Mouse (Mus musculus) adrenal gland, adult 18-20 months (tissue): Measurements from ENCODE around the gene Nipsnap1. TPM values are rescaled to one million over a fixed set of nuclear protein-coding genes. Genes with fewer than 3 reads are reported as not detected.

ENCODE experiments used
- microRNA-seq, 2 experiments: library from miRNA; unstranded; fragments of <30 nt; microRNA quantifications; one replicate each; pipeline ENCODE4 v1.2.0; 2021; ENCODE audit warnings: borderline number of aligned reads in 2 of 2
- total RNA-seq, 2 experiments: library from RNA; stranded (reverse); gene quantifications; 1 replicate in 1 of 2; 2 replicates in 1 of 2; pipeline ENCODE4 v1.2.3; 2021

The Nipsnap1 gene
- total RNA-seq, 2 experiments from 2014 or later: 33.3 to 37.6 TPM

Small RNA genes lying within 50 kb of the gene (microRNA-seq; reads per million reads assigned to microRNA genes)
- 0.47 to 1.8 reads per million in 2 experiments for gene Mir6918

Other genes with a start within 250 kb of the Nipsnap1 start
- 10 to 100 TPM; 34.7 to 52.2 TPM for gene Ascc2, start 236.2 kb upstream of the Nipsnap1 start, total RNA-seq
- gene Uqcr10, start 169.6 kb upstream of the Nipsnap1 start, total RNA-seq: 1,000 to 10,000 TPM in 1 of 2 experiments, 100 to 1,000 TPM in 1; 866 to 1,117 TPM
- 10 to 100 TPM; 44.7 to 46.3 TPM for gene Zmat5, start 169.3 kb upstream of the Nipsnap1 start, total RNA-seq
- under 1 TPM in 1 of 2 experiments, not detected in 1; 0.45 TPM for gene Cabp7, start 127.2 kb upstream of the Nipsnap1 start, total RNA-seq
- 100 to 1,000 TPM in 1 of 2 experiments, 10 to 100 TPM in 1; 63.4 to 136 TPM for gene Nf2, start 24.4 kb upstream of the Nipsnap1 start, total RNA-seq
- 10 to 100 TPM; 27.9 to 28.0 TPM for gene Thoc5, start 21.4 kb downstream of the Nipsnap1 start, total RNA-seq
- gene Nefh, start 74.1 kb downstream of the Nipsnap1 start, total RNA-seq: 1 to 10 TPM; 1.9 to 2.7 TPM
- 10 to 100 TPM; 54.3 to 73.9 TPM for gene Ap1b1, start 112.9 kb downstream of the Nipsnap1 start, total RNA-seq
- under 1 TPM in 1 of 2 experiments, not detected in 1; 0.46 TPM for gene Rasl10a, start 184.2 kb downstream of the Nipsnap1 start, total RNA-seq
- 10 to 100 TPM; 45.2 to 49.9 TPM for gene Gas2l1, start 191.4 kb downstream of the Nipsnap1 start, total RNA-seq
- 10 to 100 TPM; 16.3 to 19.5 TPM for gene Rhbdd3, start 225.0 kb downstream of the Nipsnap1 start, total RNA-seq
- 100 to 1,000 TPM; 211 to 300 TPM for gene Ewsr1, start 225.3 kb downstream of the Nipsnap1 start, total RNA-seq